Mouse (Mus musculus): ENCODE measurements around the gene Slc23a4. TPM values are rescaled to one million over a fixed set of nuclear protein-coding genes. Genes with fewer than 3 reads are reported as not detected.

Gene Slc23a4
- polyA plus RNA-seq, 1 experiment from 2014 or later = 0.21 TPM

DNA sequence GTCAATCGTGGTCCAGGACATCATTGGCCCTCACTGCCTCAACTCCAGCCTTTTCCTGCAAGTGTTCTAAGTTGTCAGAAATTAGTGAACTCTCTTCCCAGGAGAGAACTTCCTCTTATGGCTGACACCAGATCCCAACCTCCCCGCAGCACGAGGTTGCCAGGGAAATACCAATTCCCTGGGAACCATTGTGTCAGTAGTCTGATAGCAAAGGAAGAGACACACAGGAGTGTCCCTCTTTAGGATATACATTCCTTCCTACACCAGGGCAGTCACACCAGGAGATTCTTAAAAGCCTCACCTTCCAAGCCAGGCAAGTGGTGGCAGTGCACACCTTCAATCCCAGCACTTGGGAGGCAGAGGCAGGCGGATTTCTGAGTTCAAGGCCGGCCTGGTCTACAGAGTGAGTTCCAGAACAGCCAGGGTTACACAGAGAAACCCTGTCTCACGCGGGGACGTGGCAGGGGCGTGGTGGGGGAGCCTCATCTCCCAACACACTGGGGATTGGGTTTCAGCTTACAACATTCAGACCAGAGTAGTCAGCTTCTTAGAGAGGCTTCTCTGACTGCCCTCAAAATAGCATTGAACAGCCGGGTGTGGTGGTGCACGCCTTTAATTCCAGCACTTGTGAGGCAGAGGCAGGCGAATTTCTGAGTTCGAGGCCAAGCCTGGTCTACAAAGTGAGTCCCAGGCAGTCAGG lies 74.7 kb downstream of the Slc23a4 start:
- Histone ChIP-seq H3K36me3 (ENCODE audit: insufficient read depth, low read length) (no peaks in the 10 kb centered on the region), H3K4me2 (ENCODE audit: low read length) (no peak overlapping the region), H3K9me3 (replicated peaks; ENCODE audit: low read length) (no peaks in the 10 kb centered on the region), H3K27me3 (ENCODE audit: insufficient read depth, low read length) (no peaks in the 10 kb centered on the region), H3K9ac (ENCODE audit: low read depth, low read length) (no peak overlapping the region), H3K4me3 (replicated peaks; ENCODE audit: low read depth, low read length) (no peak overlapping the region), H3K4me1 (replicated peaks; ENCODE audit: insufficient read depth, low read length) (no peaks in the 10 kb centered on the region), H3K27ac (no peak overlapping the region)
- 72% methylated on average over 13 of the region's 13 CpGs for WGBS
- DNase-seq (ENCODE audit: low spot score) = no peak
- no peak for TF ChIP-seq CTCF (IDR thresholded peaks at IDR 0.05; ENCODE audit: low read depth)
- ATAC-seq (replicated peaks; ENCODE audit: low FRiP score, low read depth) = no peak

DNA sequence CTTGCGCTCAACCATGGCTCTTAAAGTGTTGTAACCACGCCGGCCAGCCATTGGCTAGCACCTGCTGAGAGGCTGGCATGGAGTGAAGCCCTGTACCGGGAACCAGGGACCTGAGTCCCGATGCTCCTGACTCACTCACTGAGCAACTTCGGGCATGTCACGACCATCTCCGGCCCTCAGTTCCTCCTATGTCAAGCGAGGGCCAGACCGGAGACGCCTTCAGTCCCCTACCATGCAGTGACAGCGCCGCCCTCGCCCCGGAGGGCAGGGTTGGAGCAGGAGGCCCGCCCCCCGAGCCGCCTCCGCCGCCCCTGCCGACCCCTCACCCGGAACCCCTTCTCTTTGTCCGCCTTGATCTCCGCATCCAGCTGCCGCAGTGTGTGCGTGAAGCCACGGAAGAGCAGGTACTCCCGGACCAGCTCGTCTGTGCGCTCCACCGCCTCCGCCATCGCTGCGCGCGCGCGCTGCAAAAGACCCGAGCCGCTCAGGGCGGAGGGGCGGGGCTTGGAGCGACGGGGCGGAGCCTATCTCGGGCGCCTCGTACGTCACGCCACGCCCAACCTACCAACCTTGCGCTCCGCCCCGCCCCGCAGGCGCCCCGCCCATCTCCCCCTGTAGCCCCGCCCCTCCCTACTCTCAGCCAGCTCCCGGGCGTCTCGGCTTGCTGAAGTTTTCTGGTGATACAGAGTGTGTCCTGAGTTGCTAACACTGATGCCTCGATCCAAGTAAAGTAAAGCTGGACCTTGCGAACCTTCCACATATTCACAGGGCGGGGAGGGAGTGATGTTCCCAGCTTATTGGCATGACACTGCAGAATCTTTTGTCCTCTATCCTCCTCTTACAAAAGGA lies 77.6 kb downstream of the Slc23a4 start, which contains the start of gene Wdr91:
Gene Wdr91 (minus strand): TSS at position 506 of the 849 bp plus-strand sequence.
- under 1% methylated on average over 64 of the region's 64 CpGs for WGBS
- DNase-seq (ENCODE audit: low spot score) (peak; percentile 95), ATAC-seq (replicated peaks; ENCODE audit: low FRiP score, low read depth) (peak; percentile 87)
- peak within 1 kb of the TSS; percentile 72 for H3K27ac ChIP-seq
- H3K9ac ChIP-seq (ENCODE audit: low read depth, low read length) = peak within 1 kb of the TSS; percentile 66
- H3K4me1 ChIP-seq (replicated peaks; ENCODE audit: insufficient read depth, low read length) = no peaks in the 10 kb centered on the region
- H3K9me3 ChIP-seq (replicated peaks; ENCODE audit: low read length) = no peaks in the 10 kb centered on the region
- peak within 1 kb of the TSS; percentile 62 for H3K4me3 ChIP-seq (replicated peaks; ENCODE audit: low read depth, low read length)
- H3K27me3 ChIP-seq (ENCODE audit: insufficient read depth, low read length) = no peaks in the 10 kb centered on the region
- H3K4me2 ChIP-seq (ENCODE audit: low read length) = peak within 1 kb of the TSS; percentile 72
- peaks cover 18% of the 10 kb centered on the region for H3K36me3 ChIP-seq (ENCODE audit: insufficient read depth, low read length)
- peak; percentile 16; the same call in 1 of the 2 replicates for TF ChIP-seq CTCF (IDR thresholded peaks at IDR 0.05; ENCODE audit: low read depth)

DNA sequence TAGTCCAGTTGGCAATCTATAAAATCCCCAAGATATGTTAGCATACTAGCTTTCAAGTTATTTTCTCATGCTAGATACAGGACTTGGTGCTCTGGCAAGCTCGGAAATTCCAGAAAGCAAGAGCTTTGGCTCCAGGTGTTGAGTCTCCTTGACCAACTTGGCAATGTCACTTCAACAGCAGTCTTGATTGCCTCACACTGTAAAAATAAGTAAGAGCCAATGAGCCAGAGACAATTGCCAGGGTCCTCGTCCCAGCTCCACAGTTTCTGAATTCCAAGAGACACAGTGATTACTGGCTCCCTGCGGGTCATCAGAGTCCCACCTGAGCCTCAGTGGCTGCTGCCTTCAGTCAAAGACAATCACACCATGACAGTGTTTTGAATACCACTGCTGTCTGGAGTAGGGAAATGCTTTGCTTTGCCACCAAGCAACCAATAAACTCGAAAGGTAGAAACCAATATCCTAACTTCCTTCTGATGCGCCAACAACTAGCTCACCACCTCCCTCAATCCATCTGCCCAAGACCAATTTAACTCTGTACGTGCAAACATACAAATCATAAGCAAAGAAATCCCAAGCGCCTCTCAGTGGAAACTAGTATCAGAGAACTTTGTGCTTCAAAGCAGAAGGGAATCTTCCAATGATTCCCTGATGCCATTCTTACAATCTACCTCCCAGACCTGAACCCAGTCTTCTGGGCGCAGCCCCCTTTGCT lies 78.4 kb downstream of the Slc23a4 start:
- 36% methylated on average over 8 of the region's 8 CpGs for WGBS
- H3K9me3 ChIP-seq (replicated peaks; ENCODE audit: low read length) = no peaks in the 10 kb centered on the region
- DNase-seq (ENCODE audit: low spot score) (no peak), ATAC-seq (replicated peaks; ENCODE audit: low FRiP score, low read depth) (no peak)
- H3K27me3 ChIP-seq (ENCODE audit: insufficient read depth, low read length) = no peaks in the 10 kb centered on the region
- peak overlapping the region; percentile 66 for H3K9ac ChIP-seq (ENCODE audit: low read depth, low read length)
- H3K4me2 ChIP-seq (ENCODE audit: low read length) = peak overlapping the region; percentile 72
- peaks cover 18% of the 10 kb centered on the region for H3K36me3 ChIP-seq (ENCODE audit: insufficient read depth, low read length)
- H3K4me1 ChIP-seq (replicated peaks; ENCODE audit: insufficient read depth, low read length) = no peaks in the 10 kb centered on the region
- no peak overlapping the region for H3K27ac ChIP-seq
- peak overlapping the region; percentile 62 for H3K4me3 ChIP-seq (replicated peaks; ENCODE audit: low read depth, low read length)
- no peak for TF ChIP-seq CTCF (IDR thresholded peaks at IDR 0.05; ENCODE audit: low read depth)

DNA sequence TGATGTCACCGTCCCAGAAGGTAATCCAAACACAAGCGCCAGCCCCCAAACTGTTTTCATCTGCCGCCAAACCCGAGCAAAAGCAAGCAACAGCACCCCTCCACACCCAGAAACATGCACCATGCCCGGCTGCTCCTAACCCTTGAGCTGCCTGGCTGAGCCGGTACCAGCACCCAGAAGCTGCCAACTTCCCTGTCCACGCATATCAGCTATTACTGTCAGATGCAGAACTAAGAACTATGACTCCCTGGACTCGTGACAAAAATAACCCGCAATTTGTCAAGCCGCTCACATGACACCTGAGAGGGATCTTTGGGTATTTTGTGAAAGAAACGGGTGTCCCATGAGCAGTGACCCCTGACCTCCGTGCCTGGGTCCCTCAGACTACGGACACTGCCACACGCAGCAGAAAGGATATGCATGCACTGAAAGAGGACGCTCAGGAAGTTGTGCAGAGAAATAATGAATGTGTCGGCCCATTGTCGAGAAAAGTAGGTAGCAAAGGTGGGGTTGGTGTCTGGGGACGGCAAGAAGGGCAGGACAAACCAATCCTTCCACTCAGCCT lies 80.4 kb downstream of the Slc23a4 start:
- Histone ChIP-seq H3K4me2 (ENCODE audit: low read length) (no peak overlapping the region), H3K9me3 (replicated peaks; ENCODE audit: low read length) (no peaks in the 10 kb centered on the region), H3K27ac (no peak overlapping the region), H3K4me3 (replicated peaks; ENCODE audit: low read depth, low read length) (no peak overlapping the region), H3K4me1 (replicated peaks; ENCODE audit: insufficient read depth, low read length) (no peaks in the 10 kb centered on the region), H3K27me3 (ENCODE audit: insufficient read depth, low read length) (no peaks in the 10 kb centered on the region), H3K9ac (ENCODE audit: low read depth, low read length) (no peak overlapping the region), H3K36me3 (ENCODE audit: insufficient read depth, low read length) (peaks cover 29% of the 10 kb centered on the region)
- ATAC-seq (replicated peaks; ENCODE audit: low FRiP score, low read depth) (no peak), DNase-seq (ENCODE audit: low spot score) (no peak)
- WGBS = 78% methylated on average over 18 of the region's 18 CpGs
- TF ChIP-seq CTCF (IDR thresholded peaks at IDR 0.05; ENCODE audit: low read depth) = no peak

DNA sequence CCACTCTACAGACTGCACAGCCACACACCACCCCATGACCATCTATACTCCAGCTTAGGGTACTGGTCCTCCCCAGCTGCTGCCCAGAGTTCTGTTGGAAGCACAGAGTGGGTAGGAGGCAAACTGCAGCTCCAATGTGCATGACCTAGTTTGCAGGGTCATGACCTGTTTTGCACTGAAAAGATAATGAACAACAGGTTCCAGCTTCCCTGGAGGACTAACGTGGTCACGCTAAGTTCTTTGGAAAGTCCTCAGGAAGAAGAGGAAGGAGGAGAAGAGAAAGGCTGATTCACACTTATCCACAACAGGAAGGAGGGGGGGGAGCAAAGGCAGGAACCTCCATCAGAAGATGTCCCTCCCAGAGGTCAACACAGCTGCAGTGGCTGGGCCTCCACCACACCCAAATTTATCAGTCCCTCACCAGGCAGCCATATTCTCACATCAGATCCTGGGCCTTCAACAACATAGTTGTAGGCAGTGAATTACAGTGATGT lies 81.0 kb downstream of the Slc23a4 start:
- no peak for DNase-seq (ENCODE audit: low spot score)
- ATAC-seq (replicated peaks; ENCODE audit: low FRiP score, low read depth) = peak; percentile 21

More for the DNA sequence above, 81.0 kb downstream of the Slc23a4 start:
- no peaks in the 10 kb centered on the region for H3K9me3 ChIP-seq (replicated peaks; ENCODE audit: low read length)
- WGBS = 67% methylated on average over 2 of the region's 2 CpGs
- H3K4me2 ChIP-seq (ENCODE audit: low read length) = no peak overlapping the region
- no peak overlapping the region for H3K4me3 ChIP-seq (replicated peaks; ENCODE audit: low read depth, low read length)
- H3K9ac ChIP-seq (ENCODE audit: low read depth, low read length) = no peak overlapping the region
- no peaks in the 10 kb centered on the region for H3K27me3 ChIP-seq (ENCODE audit: insufficient read depth, low read length)
- no peaks in the 10 kb centered on the region for H3K4me1 ChIP-seq (replicated peaks; ENCODE audit: insufficient read depth, low read length)
- no peak for TF ChIP-seq CTCF (IDR thresholded peaks at IDR 0.05; ENCODE audit: low read depth)
- peaks cover 29% of the 10 kb centered on the region for H3K36me3 ChIP-seq (ENCODE audit: insufficient read depth, low read length)
- H3K27ac ChIP-seq = no peak overlapping the region
